Mouse (Mus musculus) kidney, adult 11 months (tissue): ENCODE measurements at regions not wholly inside any gene's neighbourhood (a gene's known extent, or its start where the extent isn't known, plus 50 kb on each side); places are given as distances from the start of the nearest gene placed in this dataset.

Experiments used
- DNase-seq: peaks from one replicate; pipeline ENCODE4 v3.0.0; 2022

DNA sequence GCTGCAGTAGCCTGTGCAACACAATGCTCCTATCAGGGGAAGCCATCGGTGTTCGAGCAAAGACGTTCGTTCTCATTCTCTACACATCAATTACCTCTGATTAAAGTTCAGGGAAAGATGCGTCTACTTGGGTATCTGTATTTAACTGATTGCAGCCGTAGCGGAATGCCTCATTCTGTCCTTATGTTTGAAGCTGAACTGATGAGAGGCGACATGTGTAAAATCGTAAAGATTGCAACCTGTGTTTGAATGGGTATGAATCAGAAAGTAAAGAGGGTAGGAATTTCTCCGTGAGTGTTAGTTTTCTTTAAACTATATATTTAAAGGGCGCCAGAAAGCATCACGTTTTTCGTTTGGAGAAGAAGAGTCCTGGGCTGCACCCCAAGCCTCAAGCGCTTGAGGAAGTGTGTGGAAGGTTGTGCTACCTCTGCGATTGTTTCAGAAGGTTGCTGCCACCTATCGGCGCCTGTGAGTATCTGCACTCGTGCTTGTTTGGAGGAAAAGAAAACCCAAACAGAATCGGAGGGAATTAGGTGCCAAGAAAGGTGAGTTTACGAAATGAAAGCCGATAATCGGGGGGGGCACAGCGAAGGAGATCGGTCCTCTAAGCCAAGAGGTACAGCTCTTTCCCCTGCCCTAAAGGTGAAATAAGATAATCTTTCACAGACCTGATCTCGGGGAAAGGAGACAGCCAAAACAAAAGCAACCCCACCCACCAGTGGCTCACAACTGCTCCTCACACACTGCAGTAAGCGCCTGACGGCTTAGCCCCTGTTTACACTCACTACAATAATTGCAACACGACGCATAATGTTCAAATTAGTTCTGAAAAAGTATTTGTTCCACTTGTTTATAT lies 346.4 kb upstream of the Prkcq start:
- DNase-seq = peak; percentile 15

DNA sequence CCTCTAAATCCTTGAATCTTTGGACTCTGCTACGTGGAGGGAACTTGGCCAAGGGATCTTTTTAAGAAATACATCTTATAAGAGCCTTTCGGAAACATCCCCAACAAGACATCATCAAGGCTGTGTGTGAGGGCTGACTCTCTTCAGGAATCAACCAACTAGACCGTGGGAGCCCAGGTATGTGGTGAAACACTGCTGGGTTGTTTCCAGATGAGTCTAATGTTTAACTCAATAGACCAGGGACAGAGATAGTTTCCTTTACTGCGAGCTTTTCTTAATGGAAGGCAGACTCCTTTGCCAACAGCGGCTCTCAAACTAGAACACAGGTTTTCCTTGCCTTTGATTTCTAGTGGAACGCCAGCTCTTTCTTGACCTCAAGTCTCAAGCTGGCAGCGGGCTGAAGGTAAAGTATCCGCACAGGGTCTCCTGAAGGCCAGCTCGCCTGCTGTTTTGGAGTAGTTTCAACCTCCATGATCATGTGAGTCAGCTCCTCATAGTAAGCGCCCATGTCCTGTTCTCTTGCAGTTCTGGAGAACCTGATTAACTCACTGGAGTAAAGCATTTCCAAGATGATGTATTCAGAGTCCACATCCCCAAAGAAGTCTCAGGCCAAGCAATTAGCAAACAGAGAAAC lies 345.7 kb upstream of the Prkcq start:
- DNase-seq = peak; percentile 27

DNA sequence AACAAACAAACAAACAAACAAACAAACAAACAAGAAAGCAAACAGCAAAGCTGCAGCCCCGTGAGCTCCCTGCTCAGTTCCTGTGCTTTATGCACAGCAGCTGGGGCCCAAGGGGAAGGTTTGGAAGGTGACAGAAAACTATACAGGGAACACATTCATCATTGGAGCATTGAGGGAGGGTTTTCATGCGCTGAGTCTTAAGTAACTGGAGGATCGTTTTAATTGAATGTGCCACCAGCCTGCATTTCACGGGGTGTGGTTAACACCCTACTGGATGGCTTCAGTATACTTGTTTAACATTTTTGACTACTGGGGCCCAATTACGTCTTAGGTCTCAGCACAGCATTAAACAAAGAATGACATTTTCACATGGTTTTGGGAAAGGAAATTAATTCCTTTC lies 331.9 kb upstream of the Prkcq start:
- no peak for DNase-seq

- no peak for DNase-seq
Observed at GRCm38 (mm10) chr2:10861654-10862292, 310.1 kb upstream of the Prkcq start.

DNA sequence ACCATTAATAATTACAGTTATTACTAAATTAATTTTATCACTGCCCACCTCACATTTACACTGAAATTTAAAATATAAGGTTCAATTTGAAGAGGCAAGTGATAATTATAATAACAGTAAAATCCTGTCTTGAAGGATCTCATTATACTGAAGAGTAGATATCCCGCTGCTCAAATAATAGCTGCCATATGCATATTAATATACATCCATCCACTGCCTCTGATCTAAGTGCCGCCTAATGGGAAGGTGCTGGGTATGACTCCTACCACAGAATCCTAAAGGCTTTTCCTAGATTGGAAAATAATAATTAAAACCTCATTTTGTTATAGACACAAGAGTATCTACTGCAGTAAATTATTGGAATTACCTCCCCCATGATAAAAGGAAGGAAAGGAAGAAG lies 307.5 kb upstream of the Prkcq start:
- DNase-seq = no peak

- DNase-seq = no peak
Observed at GRCm38 (mm10) chr2:10874303-10874702, 297.6 kb upstream of the Prkcq start.

DNA sequence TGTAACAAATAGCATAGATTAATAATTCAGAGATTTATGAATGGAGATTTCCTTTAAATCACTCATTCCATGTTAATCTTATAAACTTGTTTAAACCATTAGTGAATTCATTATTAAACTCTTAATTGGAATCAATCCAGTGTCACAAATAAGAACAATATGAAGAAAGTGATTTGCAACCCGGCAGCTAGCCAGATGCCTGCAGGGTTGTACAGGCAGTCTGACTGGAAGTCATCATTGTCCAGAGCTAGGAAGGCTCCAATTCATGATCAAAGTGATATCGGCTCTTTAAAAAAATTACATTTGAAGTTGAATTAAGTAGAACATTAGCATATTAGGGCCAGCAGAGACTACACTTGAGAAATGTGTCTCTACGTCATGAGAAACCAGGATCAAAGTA lies 270.0 kb upstream of the Prkcq start:
- no peak for DNase-seq

- DNase-seq = no peak
Observed at GRCm38 (mm10) chr2:10919955-10920354, 252.0 kb upstream of the Prkcq start.

GRCm38 (mm10) chr2:10920686-10921485 lies 251.0 kb upstream of the Prkcq start:
- no peak for DNase-seq

DNA sequence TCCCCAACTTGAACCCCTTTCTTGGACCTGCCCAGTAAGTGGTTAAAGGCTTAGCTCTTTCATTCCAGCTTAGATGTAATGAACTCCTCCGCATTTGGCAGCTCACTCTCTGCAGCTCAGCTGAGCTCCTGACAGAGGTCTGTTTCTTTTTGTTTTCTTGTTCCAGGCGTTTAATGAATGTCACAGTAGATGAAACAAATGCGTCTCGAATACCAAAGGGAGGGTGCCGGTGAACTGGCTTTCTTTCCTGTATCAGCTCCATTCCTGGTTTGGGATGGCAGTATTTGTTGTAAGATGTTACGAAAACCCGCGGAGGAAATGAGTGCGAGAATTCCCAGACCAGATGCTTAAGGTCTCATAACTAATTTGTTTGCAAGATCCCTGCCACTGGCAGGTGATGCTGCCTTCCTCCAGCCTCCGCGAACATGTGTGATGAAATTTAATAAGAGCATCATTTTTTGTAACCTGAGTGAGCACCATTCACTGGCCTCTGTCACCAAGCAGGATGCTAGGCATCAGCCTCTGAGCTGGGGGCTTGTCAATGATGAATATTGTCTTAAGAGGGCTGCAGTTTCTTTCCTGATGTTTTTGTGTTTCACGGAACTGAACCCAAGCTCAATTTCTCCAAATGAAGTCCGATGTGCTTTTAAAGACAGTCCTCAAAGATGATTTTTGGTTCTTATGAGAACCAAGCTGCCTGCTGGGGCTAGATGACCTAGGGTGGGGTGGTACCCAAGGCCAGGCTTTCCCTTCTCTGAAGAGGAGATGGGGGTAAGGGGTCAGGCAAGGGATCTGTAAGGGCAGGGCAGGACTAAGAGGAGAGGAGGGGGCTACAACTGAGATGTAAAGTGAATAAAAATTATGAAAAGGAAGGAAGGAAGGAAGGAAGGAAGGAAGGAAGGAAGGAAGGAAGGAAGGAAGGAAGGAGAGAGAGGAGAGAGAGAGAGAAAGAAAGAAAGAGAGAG lies 250.1 kb upstream of the Prkcq start:
- no peak for DNase-seq

GRCm38 (mm10) chr2:10923984-10924383 lies 247.9 kb upstream of the Prkcq start:
- DNase-seq = no peak

- DNase-seq = no peak
Observed at GRCm38 (mm10) chr2:10925361-10925760, 246.5 kb upstream of the Prkcq start.

- DNase-seq = no peak
Observed at GRCm38 (mm10) chr2:10937405-10937804, 234.5 kb upstream of the Prkcq start.

- DNase-seq = no peak
Observed at GRCm38 (mm10) chr2:10965224-10965623, 206.7 kb upstream of the Prkcq start.

DNA sequence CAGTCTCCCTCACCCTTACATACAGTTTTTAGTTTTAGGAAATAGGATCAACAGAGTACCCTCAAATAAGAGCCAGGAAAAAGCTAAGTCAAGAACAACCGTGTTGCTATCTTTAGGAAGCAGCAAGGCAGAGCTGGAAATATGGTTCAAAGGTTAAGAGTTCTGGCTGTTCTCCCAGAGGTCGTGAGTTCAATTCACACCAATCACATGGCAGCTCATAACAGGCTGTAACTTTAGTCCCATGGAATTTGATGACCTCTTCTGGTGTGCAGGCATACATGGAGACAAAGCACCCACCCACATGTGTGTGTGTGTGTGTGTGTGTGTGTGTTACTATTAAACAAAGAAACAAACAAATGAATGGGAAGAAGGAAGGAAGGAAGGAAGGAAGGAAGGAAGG lies 205.0 kb upstream of the Prkcq start:
- DNase-seq = peak; percentile 55

- DNase-seq = no peak
Observed at GRCm38 (mm10) chr2:10969111-10969689, 202.7 kb upstream of the Prkcq start.

DNA sequence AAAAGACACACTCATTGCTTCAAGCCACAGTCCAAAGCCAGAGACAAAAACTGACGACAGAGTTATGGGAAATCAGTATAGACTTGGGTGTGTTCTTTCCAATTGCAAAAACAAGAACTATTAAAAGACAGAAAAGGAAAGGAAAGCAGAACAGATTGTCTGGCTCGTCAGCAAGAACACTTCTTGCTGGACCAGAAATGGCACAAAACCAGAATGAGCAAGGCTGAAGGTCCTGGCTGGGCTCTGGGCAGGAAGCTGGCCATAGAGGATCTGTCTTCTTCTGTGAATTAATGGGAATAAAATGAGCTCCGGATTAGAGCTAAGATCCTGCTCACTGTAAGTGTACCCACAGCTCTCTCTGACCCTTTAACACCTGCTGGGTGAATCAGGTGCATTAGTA lies 199.9 kb upstream of the Prkcq start:
- DNase-seq = no peak

GRCm38 (mm10) chr2:10978772-10979171 lies 193.1 kb upstream of the Prkcq start:
- DNase-seq = no peak

DNA sequence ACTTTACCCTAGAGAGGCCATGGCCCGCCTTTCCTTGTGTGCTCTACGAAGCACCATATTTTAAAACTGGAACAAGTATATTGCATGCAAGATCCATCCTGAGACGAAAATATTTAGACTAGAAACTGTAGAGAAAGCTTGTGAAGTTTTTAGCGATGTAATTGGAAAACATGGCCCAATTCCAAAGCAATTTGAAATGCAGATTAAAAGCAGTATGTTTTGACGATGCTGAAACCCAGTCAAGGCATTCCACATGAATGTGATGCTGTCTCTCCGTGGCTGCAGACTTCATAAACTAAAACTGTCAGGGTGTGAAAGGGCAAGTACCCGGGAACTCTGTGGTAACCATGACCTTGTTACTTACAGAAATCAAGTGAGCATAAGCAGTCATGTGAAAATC lies 185.8 kb upstream of the Prkcq start:
- DNase-seq = no peak

GRCm38 (mm10) chr2:10990043-10990728 lies 181.7 kb upstream of the Prkcq start:
- no peak for DNase-seq

GRCm38 (mm10) chr2:10998798-10999197 lies 173.1 kb upstream of the Prkcq start:
- DNase-seq = no peak
